Mouse (Mus musculus) olfactory bulb, adult 2 months (tissue): ENCODE measurements around the gene Gm28036. TPM values are rescaled to one million over a fixed set of nuclear protein-coding genes. Genes with fewer than 3 reads are reported as not detected.

Source experiments
- H3K27ac ChIP-seq: fragments of 200-500 bp; 2 replicates; pipeline ENCODE4 v1.5.1; 2012; ENCODE audit warnings: low read depth, low read length; ENCODE audit not compliant: insufficient read depth
- H3K4me1 ChIP-seq: fragments of 200-500 bp; 2 replicates; pipeline ENCODE4 v1.6.1; 2012; ENCODE audit warnings: low read length; ENCODE audit not compliant: control insufficient read depth, insufficient read depth
- H3K4me3 ChIP-seq: fragments of 200-500 bp; 2 replicates; pipeline ENCODE4 v1.5.1; 2012; ENCODE audit warnings: mild to moderate bottlenecking, low read depth, low read length, moderate library complexity; ENCODE audit not compliant: insufficient read depth
- CTCF ChIP-seq: fragments of 200-500 bp; IDR thresholded peaks from 2 replicates; pipeline ENCODE4 v1.5.1; 2012; ENCODE audit warnings: low read depth, mild to moderate bottlenecking, low read length, moderate library complexity; ENCODE audit not compliant: insufficient read depth
- POLR2A ChIP-seq: fragments of 200-500 bp; IDR thresholded peaks from 2 replicates; pipeline ENCODE4 v1.6.1; 2012; ENCODE audit warnings: mild to moderate bottlenecking, low read depth, low read length, moderate library complexity; ENCODE audit not compliant: insufficient read depth
- WGBS: fragments of 180-500 bp; shearing (Covaris S2); methylation state at CpG from one replicate; pipeline ENCODE4 v1.1.7; 2018; 5-methylcytosine and 5-hydroxymethylcytosine counted together
- polyA plus RNA-seq: library from polyadenylated mRNA; stranded (reverse); fragments of >200 nt; gene quantifications from 2 replicates; pipeline ENCODE4 v1.2.4, GENCODE M21; 2012; ENCODE audit warnings: low replicate concordance; ENCODE audit not compliant: missing spikeins, insufficient read depth, insufficient read length

Gene Gm28036
- polyA plus RNA-seq, 1 experiment: not detected

DNA sequence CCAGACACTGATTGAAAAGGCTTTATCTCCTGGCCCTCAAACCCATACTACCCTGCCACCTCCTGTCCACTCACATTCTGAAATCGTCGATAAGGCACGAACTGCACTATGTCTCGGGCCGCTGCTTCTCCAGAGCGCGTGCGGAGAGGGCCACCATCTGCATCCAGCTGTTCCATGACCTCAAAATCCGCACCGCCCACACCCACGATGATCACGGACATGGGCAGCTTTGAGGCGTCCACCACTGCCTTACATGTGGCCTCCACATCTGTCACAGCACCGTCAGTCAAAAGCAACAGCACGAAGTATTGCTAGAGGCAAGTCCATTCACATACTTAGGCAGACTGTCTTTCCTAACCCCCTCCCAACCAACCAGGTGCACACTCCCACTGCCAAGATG lies 53.2 kb downstream of the Gm28036 start:
- WGBS: 95% methylated on average over 15 of the region's 15 CpGs
- TF ChIP-seq POLR2A (no peak), CTCF (no peak)
- no peak overlapping the region for H3K4me3 ChIP-seq
- no peaks in the 10 kb centered on the region for H3K4me1 ChIP-seq
- no peak overlapping the region for H3K27ac ChIP-seq

DNA sequence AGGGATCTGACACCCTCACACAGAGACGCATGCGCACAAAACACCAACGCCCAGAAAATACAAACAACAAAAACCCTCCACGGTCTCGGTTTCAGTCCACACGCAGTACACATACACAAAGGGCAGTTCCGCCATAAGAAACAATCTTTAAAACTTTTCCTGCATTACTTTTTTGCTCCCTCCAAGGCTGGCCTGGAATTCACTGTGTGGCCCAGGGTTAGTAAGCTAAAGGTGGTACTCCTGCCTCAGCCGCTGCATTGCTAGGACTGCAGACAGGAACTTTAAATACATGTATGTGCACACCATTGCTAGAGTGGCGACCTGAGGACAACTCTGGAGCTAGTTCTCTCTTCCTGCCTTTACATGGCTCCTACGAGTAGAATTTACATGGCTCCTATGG lies 55.7 kb downstream of the Gm28036 start:
- TF ChIP-seq CTCF: no peak
- no peak for TF ChIP-seq POLR2A
- Histone ChIP-seq H3K4me3 (no peak overlapping the region), H3K27ac (no peak overlapping the region), H3K4me1 (peaks cover 4% of the 10 kb centered on the region; the same call in 1 of the 2 replicates)
- WGBS: 92% methylated on average over 10 of the region's 10 CpGs

DNA sequence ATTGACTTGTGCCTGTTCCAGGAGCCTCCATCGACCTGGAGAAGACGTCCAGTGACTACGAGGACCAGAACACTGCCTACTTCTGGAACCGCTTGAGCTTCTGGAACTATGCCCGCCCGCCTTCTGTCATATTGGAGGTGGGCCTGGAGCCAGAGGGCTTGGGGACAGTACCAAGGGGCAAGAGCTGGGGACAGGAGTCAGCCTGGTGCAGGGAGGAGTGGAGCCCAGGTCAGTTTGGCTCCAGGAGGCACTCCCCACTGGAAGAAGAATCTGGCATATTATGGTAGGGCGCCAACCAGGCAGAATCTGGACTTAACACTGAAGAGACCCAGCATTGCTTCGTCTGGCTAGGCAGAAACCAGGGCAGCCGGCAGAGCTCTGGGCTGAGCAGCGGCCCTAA lies 59.0 kb downstream of the Gm28036 start:
- no peak overlapping the region for H3K4me3 ChIP-seq
- peaks cover 14% of the 10 kb centered on the region for H3K4me1 ChIP-seq
- whole genome bisulfite sequencing: 72% methylated on average over 10 of the region's 10 CpGs
- TF ChIP-seq CTCF (no peak), POLR2A (no peak)
- H3K27ac ChIP-seq: no peak overlapping the region

DNA sequence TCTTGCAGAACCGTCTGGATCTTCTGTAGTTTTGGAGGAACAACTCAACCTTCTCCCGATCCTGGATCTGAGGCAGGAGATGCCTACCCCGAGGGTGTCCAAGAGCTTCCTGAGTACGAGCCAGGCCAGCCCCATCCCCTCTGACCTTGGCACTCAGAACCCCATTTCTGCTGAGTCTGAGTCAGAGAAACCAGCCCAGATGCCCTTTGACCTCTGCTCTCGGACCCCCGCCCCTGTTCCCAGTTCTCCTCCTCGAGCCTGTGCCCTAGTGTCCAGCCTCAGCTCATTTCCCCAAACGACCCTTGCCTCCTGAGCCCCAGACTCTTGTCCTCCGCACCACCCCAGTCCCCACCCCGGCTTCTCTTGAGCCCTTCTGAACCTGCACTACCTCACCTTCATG lies 60.8 kb downstream of the Gm28036 start:
- 43% methylated on average over 10 of the region's 10 CpGs for WGBS
- peaks cover 14% of the 10 kb centered on the region for H3K4me1 ChIP-seq
- H3K4me3 ChIP-seq: peak overlapping the region; percentile 84
- TF ChIP-seq POLR2A (no peak), CTCF (no peak)
- H3K27ac ChIP-seq: no peak overlapping the region

DNA sequence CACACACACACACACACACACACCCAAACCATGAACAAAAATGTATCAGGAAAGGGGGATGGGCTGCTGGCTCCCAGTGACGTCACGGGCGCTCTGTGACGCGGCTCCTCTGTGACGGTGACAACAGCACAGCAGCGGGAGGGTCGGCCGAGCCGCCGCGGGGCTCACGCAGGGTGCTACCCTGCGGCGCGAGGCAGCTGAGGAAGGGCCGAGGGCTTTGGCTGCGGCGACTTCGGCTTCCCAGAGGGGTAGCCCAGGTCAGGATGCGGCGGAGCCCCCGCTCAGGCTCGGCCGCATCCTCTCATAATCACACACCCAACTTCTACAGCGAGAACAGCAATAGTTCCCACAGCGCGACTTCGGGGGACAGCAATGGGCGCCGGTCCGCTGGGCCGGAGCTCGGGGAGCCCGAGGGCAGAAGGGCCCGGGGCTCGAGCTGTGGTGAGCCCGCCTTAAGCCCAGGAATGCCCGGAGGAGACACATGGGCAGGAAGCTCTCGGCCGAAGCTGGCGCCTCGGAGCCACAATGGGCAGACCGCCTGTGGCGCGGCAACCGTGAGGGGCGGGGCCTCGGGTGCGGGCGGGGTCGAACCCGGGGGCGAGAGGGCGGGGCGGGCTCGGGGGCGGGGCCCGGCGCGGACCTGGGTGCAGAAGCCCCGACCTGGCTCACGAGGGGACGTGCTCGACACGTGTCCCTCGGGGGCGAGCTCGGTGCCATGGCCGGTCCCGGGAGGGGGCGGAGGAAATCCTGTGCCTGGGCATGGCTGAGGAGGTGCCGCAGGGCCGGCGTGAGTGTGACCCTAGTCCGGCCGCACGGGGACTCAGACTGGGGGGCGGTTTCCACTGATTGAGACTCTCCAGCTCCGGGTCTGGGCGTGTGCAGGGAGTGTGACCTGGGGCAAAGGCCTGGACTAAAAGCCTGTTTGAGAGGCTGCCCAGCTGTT lies 61.5 kb downstream of the Gm28036 start, which contains the start of gene Spag4:
TSS of gene Spag4 (plus strand) at position 77 of the 943 bp plus-strand sequence.
- Histone ChIP-seq H3K4me3 (peak within 1 kb of the TSS; percentile 84), H3K4me1 (peaks cover 14% of the 10 kb centered on the region), H3K27ac (0 out of 2 replicates have a peak within 1 kb of the TSS, but pooled peaks have one; percentile 19)
- under 1% methylated on average over 80 of the region's 81 CpGs for WGBS
- TF ChIP-seq POLR2A (peak; percentile 20; the same call in 1 of the 2 replicates), CTCF (no peak)

DNA sequence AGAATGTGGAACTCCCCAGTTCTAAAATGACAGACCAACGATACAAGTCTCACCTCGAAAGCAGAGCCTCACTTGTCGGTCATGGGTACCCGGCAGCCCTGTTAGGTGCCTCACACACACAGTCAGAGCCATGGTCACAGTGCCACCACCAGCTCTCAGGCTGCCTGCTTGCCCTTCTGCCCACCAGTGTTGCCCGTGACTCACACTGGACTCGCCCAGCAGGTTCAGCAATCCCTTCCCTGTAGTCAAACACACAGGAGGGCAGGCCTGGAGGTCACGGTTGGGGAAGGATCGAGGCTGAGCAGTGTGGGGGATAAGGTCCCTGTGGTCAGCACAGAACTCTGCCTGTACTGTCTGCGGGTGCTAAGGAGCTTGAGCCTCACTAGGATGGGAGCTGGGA lies 74.1 kb downstream of the Gm28036 start, which contains the start of gene Fer1l4:
TSS of gene Fer1l4 (minus strand) at position 132 of the 400 bp plus-strand sequence.
- WGBS: 91% methylated on average over 9 of the region's 9 CpGs
- no peak for TF ChIP-seq CTCF
- TF ChIP-seq POLR2A: no peak
- no peak within 1 kb of the TSS for H3K4me3 ChIP-seq
- no peak within 1 kb of the TSS for H3K27ac ChIP-seq
- peaks cover 3% of the 10 kb centered on the region; the same call in 1 of the 2 replicates for H3K4me1 ChIP-seq

DNA sequence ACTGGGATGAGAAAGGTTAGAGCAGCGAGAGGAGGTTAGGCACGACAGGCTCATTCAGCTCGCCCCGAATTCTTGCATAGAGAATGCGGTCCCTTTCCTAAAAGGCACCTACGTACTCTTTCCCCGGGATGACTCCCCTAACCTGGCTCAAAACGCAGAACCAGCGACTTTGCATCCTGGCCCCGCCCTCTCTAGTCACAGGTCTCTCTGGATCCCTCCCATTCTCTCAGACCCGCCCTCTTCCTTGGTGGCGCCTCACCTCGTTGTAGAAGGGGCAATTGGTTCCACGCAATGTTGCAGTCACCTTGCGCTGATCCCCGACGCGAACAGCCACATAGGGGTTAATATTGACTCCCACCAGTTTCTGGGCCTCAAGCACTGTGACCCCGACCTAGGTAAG lies 79.0 kb downstream of the Gm28036 start:
- Histone ChIP-seq H3K27ac (no peak overlapping the region), H3K4me1 (peaks cover 3% of the 10 kb centered on the region; the same call in 1 of the 2 replicates), H3K4me3 (no peak overlapping the region)
- TF ChIP-seq POLR2A: no peak
- no peak for TF ChIP-seq CTCF
- 24% methylated on average over 19 of the region's 19 CpGs for WGBS

DNA sequence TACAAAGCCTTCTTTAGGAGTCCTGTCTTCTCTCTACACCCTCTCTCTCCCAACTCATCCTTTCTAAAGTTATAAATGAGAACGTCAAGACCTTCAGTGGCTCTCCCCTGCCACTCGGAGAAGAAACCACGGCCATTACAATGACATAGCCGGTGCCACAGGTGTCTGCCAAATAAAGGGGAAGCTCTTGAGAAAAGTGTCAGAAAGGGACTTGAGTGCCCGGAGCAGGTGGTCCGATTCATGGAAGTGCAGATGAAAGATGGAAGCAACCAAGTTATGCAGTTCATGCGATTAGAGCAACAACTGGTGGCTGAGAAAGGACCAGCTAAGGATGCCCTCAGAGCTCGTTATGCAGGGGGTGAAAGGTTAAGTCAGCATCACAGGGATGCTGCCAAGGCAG lies 84.0 kb downstream of the Gm28036 start:
- WGBS: 85% methylated on average over 8 of the region's 8 CpGs
- Histone ChIP-seq H3K4me1 (peaks cover 1% of the 10 kb centered on the region; the same call in 1 of the 2 replicates), H3K27ac (no peak overlapping the region), H3K4me3 (no peak overlapping the region)
- no peak for TF ChIP-seq CTCF
- no peak for TF ChIP-seq POLR2A

DNA sequence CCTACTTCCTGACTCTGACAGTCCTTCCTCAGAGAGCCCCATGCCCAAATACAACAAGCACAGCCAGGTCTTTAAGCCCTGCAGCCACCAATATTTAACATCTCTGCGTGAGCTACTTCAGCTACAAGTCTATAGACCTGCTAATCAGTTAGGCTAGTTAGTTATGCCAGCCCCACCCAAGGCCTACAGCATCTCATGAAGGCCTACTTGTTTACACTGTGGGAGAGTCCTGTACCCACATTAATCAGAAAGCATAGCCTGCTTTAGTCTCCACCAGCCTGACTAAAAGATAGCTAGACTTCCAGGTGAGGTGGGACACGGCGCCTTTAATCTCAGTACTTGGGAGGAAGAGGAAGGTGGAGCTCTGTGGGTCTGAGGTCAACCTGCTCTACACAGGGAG lies 87.5 kb downstream of the Gm28036 start:
- Histone ChIP-seq H3K4me3 (no peak overlapping the region), H3K4me1 (no peaks in the 10 kb centered on the region), H3K27ac (no peak overlapping the region)
- TF ChIP-seq POLR2A: no peak
- no peak for TF ChIP-seq CTCF
- WGBS: 93% methylated on average over 3 of the region's 3 CpGs
